Mouse (Mus musculus) lung, postnatal 10 days (tissue): ENCODE data around the gene Mthfd2.
"Not testable (repeated sequence)": the region's sequence is repeated elsewhere in the genome, so short reads cannot be mapped to it uniquely, and the experiment has no call there.

Experiments
- DNase-seq: peaks from one replicate; pipeline ENCODE4 v3.0.0; 2021

Gene Mthfd2

DNA sequence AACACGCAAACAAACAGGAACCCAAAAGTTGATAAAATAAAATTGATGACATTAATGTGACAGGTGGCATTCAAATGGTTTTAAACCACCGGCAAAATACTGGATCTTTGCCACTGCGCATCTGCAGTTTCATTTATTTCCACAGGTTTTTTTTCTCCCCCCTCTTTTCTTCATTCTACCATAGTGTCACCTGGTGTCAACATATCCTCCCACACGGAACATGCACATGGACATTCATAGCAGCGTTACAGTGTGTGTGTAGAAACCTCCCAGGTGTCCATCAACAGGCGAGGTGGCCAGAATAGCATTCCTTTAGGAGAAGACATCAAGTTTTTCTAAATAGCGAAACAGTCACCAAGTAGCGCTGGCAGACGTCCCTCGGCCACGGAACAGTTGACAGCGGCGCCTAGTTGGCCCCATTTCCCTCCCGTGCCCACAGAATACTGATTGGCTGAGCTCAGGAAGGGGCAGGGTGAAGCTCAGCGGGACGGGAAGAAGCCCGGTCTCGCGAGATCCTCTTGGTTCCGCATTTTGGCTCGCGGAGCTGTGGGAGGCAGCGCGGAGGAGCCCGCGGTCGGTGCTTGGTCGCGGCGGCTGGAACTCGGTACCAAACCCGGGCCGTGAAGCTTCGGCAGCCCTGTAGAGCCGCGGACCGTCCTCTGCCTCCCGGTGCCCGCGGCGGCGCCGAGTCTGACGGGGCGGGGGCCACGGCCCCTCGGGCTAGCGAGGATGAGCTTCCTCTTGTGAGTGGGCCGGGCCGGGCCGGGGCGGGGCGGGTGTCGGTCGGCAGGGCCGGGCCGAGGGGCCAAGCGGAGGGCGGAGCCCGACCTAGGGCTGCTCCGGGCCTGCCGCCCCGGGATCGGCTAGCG is at the start of gene Mthfd2, which contains the start of gene Mob1a:
Gene Mthfd2, minus strand, starts transcription at position 384 of the 869 bp plus-strand sequence.
Gene Mob1a, plus strand, starts transcription at position 492 of the 869 bp plus-strand sequence.
- peak; percentile 96 for DNase-seq

DNA sequence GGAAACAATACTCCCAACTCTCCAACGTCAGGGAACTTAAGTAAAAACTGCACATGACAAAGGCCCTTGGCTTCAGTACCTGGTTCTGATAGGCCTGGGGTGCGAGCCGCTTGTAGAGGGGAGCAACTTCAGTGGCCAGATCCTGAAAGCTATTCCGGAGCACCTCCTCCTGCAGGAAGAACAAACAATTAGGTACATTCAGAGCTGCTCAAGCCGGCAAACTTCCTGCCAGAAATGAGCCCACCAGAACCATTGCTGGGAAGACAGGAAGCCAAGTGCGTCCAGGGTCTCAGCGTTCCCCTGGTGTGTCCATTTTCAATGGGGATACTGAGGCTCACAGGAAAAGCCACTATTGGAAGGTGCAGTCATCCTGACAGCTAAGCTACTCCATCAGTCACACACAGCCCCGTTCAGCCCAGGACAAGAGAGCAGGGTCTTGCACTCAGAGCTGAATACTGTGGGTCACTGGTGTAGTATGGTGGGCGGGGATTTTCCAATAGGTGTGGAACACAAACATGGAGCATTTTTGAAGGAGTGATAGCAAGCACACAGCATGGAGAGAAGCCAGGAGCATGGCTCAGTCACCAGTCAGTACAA is 48.1 kb upstream of the Mthfd2 start:
- DNase-seq: no peak

DNA sequence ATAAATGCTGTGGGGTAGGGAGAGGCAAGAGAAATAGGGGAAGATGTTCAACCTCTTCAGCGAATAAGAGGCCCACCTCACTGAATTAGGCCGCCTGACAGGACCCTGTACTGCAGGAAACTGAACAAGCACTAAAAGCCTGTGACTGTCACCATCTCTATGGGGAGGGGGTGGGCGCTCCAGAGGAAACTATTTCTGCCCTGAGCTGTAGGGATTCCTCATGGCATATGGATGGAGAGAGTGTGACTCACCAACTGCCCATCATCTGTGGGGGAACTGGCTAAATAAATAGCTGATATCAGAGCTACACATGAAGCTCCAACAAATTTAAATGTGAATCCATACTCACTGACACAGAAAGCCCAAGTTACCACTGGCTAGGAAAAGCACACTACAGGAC is 45.6 kb upstream of the Mthfd2 start:
- DNase-seq: no peak

DNA sequence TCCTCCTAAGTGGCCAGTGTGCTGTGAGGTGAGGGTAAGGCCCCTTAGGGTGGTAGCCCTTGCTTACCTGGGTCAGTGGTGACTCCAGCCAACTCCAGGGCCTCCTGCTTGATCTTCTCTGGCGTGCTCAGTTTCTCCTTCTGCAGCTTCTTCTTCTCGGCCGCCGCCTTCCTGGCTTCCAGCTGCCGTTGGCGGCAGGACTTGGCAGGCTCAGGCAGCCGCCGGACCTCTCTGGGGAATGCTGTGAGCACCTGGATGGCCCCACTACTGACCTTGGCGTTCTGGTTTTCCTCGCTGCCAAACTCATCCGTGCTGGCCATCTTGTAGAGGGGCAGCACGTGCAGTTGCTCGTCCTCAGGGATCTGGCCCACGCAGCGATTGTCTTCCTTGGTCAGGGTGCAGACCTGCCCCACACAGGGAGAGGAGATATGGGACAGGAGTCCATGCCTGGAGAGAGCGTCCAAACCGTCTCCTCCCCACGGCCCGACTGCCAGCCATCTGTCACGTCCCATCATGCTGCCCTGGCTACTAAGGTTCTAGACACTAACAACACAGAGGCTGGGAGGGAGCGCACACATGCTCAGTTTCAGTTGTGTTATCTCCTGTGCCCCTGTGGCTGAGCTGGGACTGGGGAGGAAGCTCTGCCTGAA is 44.7 kb upstream of the Mthfd2 start:
- DNase-seq: no peak

DNA sequence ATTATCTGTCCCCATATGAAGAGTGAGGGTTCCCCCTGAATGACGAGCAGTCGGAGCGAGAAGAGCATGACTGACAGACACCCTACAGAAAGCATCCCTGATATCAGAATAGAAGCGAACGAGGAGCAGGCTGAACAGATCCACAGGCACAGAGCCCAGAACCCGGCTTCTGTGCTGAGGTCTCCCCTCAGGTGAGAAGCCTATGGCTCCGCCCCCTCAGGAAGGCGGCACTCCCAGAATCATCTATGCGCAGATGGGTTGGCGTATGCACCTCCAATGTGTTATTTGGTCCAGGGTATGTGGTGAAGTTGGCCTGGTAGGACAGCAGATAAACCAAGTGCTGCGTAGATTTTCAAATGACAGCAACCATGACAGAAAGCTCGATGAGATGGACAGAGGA is 37.4 kb upstream of the Mthfd2 start:
- DNase-seq: no peak

DNA sequence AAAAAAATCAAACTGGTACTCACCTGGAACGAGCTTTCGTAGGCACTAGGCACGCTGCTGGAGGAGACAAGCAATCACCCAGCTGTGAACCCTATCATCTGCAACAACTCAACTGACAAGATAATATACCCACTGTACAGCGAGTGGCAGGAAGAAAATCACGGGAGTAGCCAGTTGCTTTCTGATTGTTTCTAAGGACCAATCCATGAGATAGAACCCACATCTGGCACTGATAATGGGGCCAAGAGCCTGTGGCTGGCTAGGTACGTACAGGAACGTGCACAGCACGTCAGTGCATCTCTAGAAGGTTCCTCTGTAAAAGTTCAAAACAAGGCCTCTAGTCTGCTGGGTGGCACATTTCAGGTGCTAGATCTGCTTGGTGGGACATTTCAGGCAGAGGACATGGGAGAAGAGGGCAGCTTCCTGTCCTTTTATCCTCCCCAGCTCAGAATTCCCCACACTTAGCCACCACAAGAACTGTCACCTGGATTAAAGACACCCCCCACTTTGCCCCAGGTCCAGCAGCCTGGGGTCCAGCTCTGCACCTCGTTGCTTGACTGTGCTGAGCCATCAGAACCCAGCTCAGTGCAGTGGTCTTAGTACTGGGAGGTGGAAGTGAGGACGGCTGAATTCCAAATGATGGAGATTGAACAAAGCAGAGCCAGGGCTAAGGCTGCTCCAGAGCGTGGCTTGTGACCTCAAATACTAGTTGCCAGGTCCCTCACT is 36.0 kb upstream of the Mthfd2 start:
- no peak for DNase-seq

DNA sequence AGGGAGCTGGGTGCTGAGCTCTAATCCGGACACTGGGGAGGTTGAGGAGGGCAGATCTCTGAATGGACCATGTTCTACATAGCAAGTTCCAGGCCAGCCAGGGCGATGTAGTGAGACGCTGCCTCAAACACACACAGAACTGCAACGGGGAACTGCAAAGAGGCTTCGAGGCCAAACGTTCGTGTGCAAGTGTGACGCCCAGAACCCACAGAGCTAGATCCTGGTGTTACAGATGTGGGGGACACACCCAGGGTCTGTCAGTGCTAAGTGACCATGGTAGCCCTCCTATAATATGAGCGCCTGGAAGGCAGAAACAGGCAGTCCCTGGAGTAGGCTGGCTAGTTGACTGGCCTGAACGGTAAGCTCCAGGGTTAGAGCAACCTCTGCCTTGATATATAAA is 31.7 kb upstream of the Mthfd2 start:
- DNase-seq: no peak

DNA sequence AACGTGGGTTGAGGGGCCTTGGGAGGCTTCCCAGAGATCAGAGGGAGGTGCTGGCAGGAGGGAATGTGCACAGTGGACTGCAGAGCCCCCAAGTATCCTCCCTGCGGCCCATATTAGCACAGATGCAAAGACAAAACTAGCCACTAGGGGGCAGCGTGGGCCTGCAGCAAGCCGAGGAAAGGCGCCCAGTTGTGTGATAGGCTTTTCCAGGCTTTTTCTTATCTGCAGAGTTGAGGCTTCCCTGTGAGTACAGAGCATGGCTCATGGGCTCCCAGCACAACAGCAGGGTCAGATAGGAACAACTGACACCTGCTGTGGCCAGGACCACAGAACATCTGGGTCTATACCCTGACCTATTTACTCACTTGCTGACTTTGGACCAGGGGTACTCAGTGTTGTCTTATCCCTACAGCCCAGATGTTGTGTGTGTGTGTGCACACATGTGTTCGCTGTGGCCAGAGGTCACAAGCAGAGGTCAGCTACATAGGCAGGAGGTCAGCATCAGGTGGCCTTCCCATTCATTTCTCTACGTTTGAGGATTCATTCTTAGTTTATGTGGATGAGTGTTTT is 30.9 kb upstream of the Mthfd2 start:
- DNase-seq: peak; percentile 90

DNA sequence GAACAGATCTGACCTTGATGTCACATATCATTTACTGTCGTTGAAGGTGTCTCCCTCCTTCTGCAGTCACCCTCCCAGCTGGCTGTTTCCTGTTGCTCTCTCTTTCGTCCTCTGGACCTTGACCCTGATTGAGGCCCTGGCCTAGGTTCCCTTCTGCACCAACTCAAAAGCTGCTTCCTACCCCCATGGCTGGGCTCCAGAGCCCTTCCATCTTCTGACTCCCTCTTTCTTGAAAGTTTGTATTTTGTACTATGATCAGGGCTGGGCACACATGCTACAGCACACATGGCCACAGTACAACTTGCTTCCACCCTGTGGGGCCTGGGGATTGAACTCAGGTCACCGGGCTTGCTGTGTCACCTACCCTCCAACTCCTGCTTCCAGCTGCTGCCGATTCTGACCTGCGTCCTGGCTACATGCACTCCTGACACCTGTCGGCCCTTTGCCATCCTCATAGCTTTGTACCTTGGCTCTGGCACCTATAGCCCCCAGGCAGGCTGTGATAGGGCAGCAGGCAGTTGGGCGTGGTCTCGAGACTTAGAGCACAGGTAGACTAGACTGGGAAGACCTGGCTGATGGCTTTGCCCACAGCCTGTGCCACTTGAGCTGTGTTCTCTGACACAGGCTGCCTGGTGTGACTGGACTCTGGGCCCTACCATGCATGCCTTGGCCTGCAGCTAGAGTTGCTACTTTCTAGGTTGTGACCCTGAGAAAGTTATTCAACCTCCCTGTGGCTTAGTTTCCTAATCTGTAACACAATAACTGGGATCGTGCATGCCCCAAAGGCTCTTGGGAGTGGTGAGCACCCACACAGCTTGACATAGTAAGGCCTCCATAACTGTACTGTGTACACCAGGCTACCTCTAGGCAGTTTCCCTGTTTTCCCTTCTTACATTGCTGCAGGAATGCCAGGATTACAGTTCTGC is 29.4 kb upstream of the Mthfd2 start:
- no peak for DNase-seq

DNA sequence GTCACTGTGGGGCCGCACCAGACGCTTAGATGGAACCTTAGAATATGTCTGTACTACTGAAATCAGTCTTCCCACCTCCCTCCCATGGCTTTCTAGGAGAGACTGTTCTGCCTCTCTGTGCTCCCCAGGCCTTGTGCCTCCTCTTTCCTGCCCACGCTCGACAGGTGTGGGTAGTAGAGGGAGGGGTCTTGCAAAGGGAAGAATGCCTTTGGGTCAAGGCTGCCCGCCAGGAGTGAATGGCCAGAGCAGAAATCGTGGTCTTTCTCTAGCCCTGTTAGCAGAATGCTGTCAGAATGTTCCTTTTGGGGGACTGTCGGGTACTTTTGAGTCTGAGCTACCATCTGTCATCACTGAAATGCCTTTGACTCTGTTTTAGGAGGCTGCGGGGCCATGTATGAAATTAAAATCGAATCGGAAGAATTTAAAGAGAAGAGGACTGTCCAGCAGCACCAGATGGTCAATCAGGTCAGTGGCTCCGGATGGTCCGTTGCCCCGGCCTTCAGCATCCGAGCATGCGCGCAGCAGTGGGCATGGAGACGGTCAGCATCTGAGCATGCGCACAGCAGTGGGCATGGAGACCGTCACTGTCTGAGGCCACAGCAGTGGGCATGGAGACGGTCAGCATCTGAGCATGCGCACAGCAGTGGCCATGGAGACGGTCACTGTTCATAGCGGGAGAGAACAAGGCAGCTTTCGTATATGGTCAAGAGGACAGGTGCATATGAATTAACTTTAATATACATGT is 27.1 kb upstream of the Mthfd2 start:
- no peak for DNase-seq

DNA sequence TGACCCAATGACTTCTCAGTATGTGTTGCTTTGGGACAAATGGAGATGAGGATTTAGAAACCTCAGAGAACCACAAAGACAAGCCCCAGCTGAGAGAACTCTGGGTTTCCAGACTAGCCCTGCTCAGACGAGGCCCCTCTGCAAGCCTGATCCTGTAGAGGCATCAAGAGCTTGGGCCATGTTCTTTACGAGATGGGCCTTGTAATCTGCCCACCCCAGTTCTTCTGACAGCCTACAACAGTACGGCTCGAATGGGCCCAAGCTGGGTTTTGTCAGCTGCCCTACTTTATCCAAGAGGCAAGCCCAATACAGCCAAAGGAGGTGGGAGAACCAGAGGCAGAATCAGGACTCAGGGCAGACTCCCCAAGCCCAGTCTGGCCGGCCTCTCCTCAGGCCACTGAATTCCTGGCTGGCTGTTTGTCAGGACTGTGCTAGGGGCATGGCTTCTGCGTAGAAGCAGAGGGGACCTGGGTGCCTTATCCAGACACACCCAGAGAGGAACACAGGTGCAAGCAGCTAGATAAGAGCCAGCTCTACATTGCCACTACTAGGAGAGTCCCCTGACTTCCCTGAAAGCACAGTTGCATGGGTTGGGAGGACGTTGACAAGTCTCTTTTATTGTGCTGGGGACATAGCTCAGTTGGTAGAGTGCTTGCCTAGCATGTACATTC is 25.9 kb upstream of the Mthfd2 start:
- no peak for DNase-seq

DNA sequence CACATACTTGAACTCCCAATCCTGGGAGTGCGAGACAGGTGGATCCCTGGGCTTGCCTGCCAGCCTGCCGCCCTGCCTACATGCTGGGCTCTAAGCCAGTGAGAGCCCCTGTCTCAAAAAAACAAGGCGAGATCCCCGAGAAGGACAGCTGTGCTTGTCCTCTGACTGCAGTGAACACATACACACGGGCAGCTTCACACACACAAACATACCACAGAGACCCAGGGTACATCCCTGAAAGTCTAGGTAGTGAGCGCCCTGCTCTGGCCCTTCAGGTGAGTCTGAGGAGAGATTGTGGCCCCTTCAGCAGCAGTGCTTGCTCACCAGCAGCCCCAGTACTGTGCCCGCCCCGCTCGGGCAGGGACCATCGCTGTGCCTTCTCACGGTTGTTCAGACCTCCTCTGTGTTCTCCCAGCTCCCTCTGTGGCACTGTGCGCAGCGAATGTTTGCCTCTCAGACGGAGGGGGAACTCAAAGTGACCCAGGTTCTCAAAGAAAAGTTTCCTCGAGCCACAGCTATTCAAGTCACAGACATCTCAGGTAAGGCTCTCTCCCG is 25.2 kb upstream of the Mthfd2 start:
- no peak for DNase-seq

DNA sequence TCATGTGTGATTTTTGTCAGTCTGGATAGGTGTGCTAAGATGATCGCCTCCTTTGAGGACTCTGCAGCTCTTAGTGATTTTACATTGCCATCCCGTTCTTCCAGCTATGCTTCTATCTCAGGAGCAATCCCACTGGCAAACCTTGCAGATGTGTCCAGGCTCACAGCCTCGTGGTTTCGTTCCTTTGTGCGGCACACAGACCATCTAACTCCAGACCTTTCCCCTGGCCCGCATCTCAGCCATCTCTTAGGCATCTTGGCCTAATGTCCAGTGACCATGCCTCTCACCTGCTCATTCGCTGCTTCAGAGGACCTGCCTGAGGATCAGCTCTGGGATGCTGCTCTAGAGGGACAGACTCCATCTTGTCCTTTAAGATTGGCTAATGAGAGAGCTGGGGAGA is 24.5 kb upstream of the Mthfd2 start:
- DNase-seq: no peak

DNA sequence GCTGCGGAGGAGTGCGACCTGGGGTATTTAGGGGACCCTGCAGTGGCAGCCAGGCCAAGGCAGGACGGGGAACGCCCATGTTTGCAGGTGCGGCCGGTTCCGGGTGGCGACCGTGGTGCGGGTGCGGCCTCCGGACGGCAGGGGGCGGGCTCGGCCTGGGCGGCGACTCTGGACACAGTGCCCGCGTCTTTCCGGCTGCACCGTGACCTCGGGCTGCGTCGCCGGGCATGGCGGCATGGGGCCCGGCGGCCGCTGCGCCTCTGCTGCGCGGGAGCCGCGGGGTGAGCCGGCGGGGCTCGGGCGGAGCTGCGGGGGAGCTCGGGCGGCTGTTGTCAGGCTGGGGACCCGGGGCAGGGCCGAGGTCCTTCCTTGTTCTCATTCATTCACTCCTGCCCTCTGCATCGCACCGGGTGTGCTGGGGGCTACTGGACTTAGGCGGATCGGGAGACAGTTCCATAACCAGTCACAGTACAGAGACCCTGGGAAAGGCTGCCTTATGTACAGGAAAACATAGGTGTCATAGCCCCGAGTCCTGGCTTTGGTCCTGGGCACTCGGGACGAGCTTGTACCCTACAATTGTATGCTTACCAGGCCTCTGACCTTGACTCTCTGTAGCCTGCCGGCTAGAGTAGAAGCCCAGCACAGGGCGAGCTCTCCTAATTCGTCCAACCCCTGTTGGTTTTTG is 23.7 kb upstream of the Mthfd2 start:
- DNase-seq: peak; percentile 94

DNA sequence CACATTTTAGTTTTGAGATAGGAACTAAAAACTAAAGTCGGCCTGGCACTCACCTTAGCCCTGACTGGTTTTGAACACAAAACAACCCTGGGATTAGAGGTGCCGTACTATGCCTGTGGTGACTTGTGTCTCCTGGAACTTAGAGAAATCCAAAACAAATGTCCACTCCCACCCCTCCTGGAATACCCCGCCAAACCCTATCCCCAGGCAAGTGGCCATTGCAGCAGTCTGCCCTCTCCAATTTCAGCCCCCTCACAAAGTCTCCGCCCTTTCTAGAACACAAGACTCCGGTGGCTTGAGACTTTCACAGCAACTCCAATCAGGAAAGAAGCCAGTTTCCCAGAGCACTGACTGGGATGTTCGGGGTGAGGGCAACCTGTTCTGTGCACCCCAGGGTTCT is 23.2 kb upstream of the Mthfd2 start, which contains the start of gene Bola3:
Gene Bola3, plus strand, starts transcription at position 275 of the 400 bp plus-strand sequence.
- no peak for DNase-seq

DNA sequence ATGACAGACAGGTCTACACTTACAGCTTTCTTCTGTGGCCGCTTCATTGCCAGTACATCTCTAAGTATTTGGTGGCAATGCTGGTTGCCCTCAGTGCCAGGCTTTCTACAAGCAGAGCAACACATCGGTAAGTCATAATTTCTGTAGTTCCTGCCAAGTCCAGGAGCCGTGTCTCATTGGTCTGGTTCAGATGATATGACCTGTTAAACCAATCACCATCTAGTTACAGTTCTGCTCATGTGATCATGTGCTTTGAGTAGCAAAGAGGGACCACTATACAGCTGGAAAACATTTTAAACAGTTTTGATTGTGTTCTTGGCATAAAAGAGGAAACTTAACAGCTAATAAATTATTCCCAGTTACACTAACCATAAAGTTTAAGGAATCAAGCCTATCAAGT is 22.2 kb upstream of the Mthfd2 start:
- no peak for DNase-seq

DNA sequence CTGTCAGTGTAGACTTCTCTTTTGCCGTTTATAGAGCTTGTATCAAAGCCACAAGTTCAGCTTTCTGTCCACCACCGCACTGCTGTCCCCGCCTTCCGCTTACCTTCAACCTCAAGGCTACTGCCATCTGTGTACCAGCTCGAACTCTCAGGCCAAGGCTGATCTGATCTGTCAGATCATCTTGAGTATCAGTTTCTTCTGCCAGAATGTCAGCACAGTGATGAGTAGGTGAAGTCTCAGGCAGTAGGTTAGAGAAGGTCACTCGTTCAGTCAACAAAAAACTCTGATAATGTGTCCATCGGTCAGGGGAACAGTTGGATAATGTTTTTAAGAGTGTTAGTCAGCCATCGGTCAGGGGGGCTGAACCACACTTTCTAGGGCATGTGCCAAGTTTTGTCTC is 19.6 kb upstream of the Mthfd2 start:
- not testable (repeated sequence) for DNase-seq

DNA sequence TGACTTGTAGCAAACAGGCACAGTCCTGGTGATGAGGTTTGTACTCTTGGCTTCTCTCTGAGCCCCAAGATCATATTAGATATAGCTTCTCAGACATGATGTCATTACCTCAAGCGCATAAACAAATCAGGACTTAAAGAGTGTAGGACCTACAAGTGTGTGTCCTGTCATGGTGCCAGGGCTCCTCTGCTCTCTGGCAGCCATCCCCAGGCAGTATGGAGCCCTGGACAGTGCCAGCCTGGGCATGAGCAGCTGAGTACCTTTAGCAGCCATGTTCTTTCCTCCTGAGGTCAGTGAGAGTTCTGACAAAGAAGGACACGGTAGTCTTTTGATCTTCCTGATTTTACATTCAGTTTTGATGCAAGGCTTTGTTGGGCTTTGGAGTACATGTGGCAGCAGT is 17.2 kb upstream of the Mthfd2 start:
- DNase-seq: no peak

DNA sequence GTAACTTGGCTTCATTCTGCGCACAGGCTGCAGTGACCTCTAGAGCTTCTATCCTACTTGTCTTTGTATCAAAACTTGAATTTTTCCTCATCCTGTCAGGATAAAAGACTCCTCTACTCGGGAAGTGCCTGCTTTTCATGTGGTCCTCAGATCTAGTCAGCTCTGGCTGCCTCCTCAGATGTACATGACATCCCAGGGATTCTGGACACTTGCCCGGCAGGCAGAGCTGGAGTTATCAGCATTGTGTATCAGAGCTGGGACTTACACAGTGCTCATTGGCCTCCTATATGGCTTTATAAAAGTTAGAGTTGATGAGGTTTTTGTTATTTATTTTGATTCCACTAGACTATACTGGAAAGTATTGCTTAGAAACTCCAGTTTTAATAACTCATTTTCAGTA is 15.7 kb upstream of the Mthfd2 start:
- DNase-seq: no peak
